Mouse (Mus musculus) v-Abl transformed pro-B cells (cell line): ENCODE measurements around the gene Akr1b10.
"Not testable (repeated sequence)": the region's sequence is repeated elsewhere in the genome, so short reads cannot be mapped to it uniquely, and the experiment has no call there.

Experiments
- in situ Hi-C, 2 experiments: fragments of 400-800 bp; cut with MboI; formaldehyde crosslinking; loops; one replicate each; pipeline ENCODE4 v1.15.1; 2025; ENCODE audit not compliant: unreplicated experiment in 2 of 2

The Akr1b10 gene

GRCm38 (mm10) chr6:34367998-34368397 lies 16.0 kb upstream of the Akr1b10 start:
- in situ Hi-C loops: loop anchor here in 1 of 2 experiments (5.0 kb wide), 1 partner anchor 89 kb away; no protein-coding TSS in a partner anchor

GRCm38 (mm10) chr6:34370081-34370480 lies 13.9 kb upstream of the Akr1b10 start:
- in situ Hi-C loops: no loop called here

- in situ Hi-C loops: no loop called here
Observed at GRCm38 (mm10) chr6:34371700-34372351, 12.2 kb upstream of the Akr1b10 start.

GRCm38 (mm10) chr6:34373841-34374240 lies 10.2 kb upstream of the Akr1b10 start:
- in situ Hi-C loops: no loop called here

GRCm38 (mm10) chr6:34375888-34376287 lies 8.1 kb upstream of the Akr1b10 start:
- in situ Hi-C loops: not testable (repeated sequence)

- in situ Hi-C loops: no loop called here
Observed at GRCm38 (mm10) chr6:34383401-34383800, 617 bp upstream of the Akr1b10 start.

- in situ Hi-C loops: no loop called here
Observed at GRCm38 (mm10) chr6:34384701-34385370, 818 bp downstream of the Akr1b10 start.

- in situ Hi-C loops: no loop called here
Observed at GRCm38 (mm10) chr6:34388420-34389156, 4.6 kb downstream of the Akr1b10 start.

GRCm38 (mm10) chr6:34395897-34396296 lies 11.9 kb downstream of the Akr1b10 start:
- in situ Hi-C loops: no loop called here

- in situ Hi-C loops: no loop called here
Observed at GRCm38 (mm10) chr6:34398431-34398830, 14.4 kb downstream of the Akr1b10 start.

- in situ Hi-C loops: no loop called here
Observed at GRCm38 (mm10) chr6:34399606-34400220, 15.7 kb downstream of the Akr1b10 start.

- in situ Hi-C loops: no loop called here
Observed at GRCm38 (mm10) chr6:34400696-34401095, 16.7 kb downstream of the Akr1b10 start.

- in situ Hi-C loops: no loop called here
Observed at GRCm38 (mm10) chr6:34406746-34407145, 22.7 kb downstream of the Akr1b10 start.

GRCm38 (mm10) chr6:34407403-34407802 lies 23.4 kb downstream of the Akr1b10 start:
- in situ Hi-C loops: no loop called here

- in situ Hi-C loops: no loop called here
Observed at GRCm38 (mm10) chr6:34412023-34412422, 28.0 kb downstream of the Akr1b10 start, which contains the start of gene Akr1b7. Gene Akr1b7 (plus strand): TSS chr6:34412334.

GRCm38 (mm10) chr6:34412688-34413087 lies 28.7 kb downstream of the Akr1b10 start:
- in situ Hi-C loops: no loop called here

- in situ Hi-C loops: not testable (repeated sequence)
Observed at GRCm38 (mm10) chr6:34413386-34413785, 29.4 kb downstream of the Akr1b10 start.

GRCm38 (mm10) chr6:34416521-34416920 lies 32.5 kb downstream of the Akr1b10 start:
- in situ Hi-C loops: no loop called here

GRCm38 (mm10) chr6:34419071-34419470 lies 35.1 kb downstream of the Akr1b10 start:
- in situ Hi-C loops: no loop called here

GRCm38 (mm10) chr6:34439006-34439405 lies 55.0 kb downstream of the Akr1b10 start:
- in situ Hi-C loops: no loop called here
